ENCODE assay signal across 28 mouse cellular contexts in genomic region chr17:81404225-81404624, GRCm38 (mm10). TPM values are rescaled to one million over a fixed set of nuclear protein-coding genes. Genes with fewer than 3 reads are reported as not detected.
DNase-seq lines count a peak whose midpoint lies in the region; ATAC-seq and TF ChIP-seq lines count a peak whose summit lies in the region.
"Had no signal": no experiment of that assay in that cellular context is flagged by ENCODE, and none has a peak within 500 bp of the region (broad histone marks: within the 10 kb centered on the region; RNA-seq: fewer than 3 reads in every experiment).

No protein-coding gene starts in this region.

- H3K27me3 ChIP-seq in forebrain, embryonic 14.5 days (replicated peaks; ENCODE audit: control insufficient read depth, insufficient read depth, low read length): no peaks in the 10 kb centered on the region
- H3K27me3 ChIP-seq in forebrain, embryonic 12.5 days: no peaks in the 10 kb centered on the region
- H3K27me3 ChIP-seq in heart, embryonic 14.5 days (ENCODE audit: control insufficient read depth, insufficient read depth, low read length): no peaks in the 10 kb centered on the region
- no peaks in the 10 kb centered on the region for H3K27me3 ChIP-seq in forebrain, postnatal 0 days (ENCODE audit: insufficient read depth, low read length)
- H3K27me3 ChIP-seq: CH12.LX had no signal

- 34% methylated on average over 4 of the region's 4 CpGs for WGBS in forebrain, embryonic 14.5 days
- WGBS in forebrain, embryonic 12.5 days: 47% methylated on average over 4 of the region's 4 CpGs
- 76% methylated on average over 4 of the region's 4 CpGs for WGBS in heart, embryonic 14.5 days
- 22% methylated on average over 4 of the region's 4 CpGs for WGBS in forebrain, postnatal 0 days

- no peak overlapping the region for H3K9ac ChIP-seq in forebrain, embryonic 14.5 days (ENCODE audit: low read length)
- H3K9ac ChIP-seq in forebrain, embryonic 12.5 days: no peak overlapping the region
- no peak overlapping the region for H3K9ac ChIP-seq in heart, embryonic 14.5 days (ENCODE audit: low read length)
- no peak overlapping the region for H3K9ac ChIP-seq in forebrain, postnatal 0 days

- 0 out of 2 replicates have a peak overlapping the region, but pooled peaks have one; percentile 15 for H3K27ac ChIP-seq in forebrain, embryonic 14.5 days (ENCODE audit: low read depth, low read length)
- H3K27ac ChIP-seq in forebrain, embryonic 12.5 days: no peak overlapping the region
- H3K27ac ChIP-seq in heart, embryonic 14.5 days (replicated peaks in 1 of 2; ENCODE audit: control insufficient read depth in 1 of 2, insufficient read depth in 1 of 2, low read depth in 2 of 2, low read length in 2 of 2): peak overlapping the region; percentile 37 to 65; a peak in 1 of 4 replicates
- H3K27ac ChIP-seq in layer of hippocampus, adult 2 months: peak overlapping the region; percentile 49; the same call in 1 of the 2 replicates
- peak overlapping the region; percentile 48 for H3K27ac ChIP-seq in forebrain, postnatal 0 days (ENCODE audit: low read depth, low read length)

- no peak overlapping the region for H3K4me2 ChIP-seq in forebrain, embryonic 14.5 days (ENCODE audit: low read length)
- no peak overlapping the region for H3K4me2 ChIP-seq in forebrain, embryonic 12.5 days
- H3K4me2 ChIP-seq in heart, embryonic 14.5 days (ENCODE audit: low read length): no peak overlapping the region
- no peak overlapping the region for H3K4me2 ChIP-seq in forebrain, postnatal 0 days (ENCODE audit: low read depth)
- H3K4me2 ChIP-seq: liver, embryonic 11.5 days had no signal

- intact Hi-C loops in left cerebral cortex, postnatal 25 days (cut with DNase I): no loop called here

- H3K4me1 ChIP-seq in forebrain, embryonic 14.5 days (ENCODE audit: control insufficient read depth, insufficient read depth, low read length): peaks cover 9% of the 10 kb centered on the region
- peaks cover 7% of the 10 kb centered on the region; the same call in 1 of the 2 replicates for H3K4me1 ChIP-seq in forebrain, embryonic 12.5 days
- H3K4me1 ChIP-seq in heart, embryonic 14.5 days (ENCODE audit: control insufficient read depth in 2 of 2, insufficient read depth in 2 of 2, low read length in 2 of 2): peaks cover 2 to 43% of the 10 kb centered on the region in 2 experiments; a peak in 3 of 4 replicates
- peaks cover 7% of the 10 kb centered on the region; the same call in 1 of the 2 replicates for H3K4me1 ChIP-seq in forebrain, postnatal 0 days (ENCODE audit: insufficient read depth)

- no peak for DNase-seq in forebrain, embryonic 14.5 days (ENCODE audit: low spot score)
- no peak for DNase-seq in heart, adult 11 months
- DNase-seq in layer of hippocampus, adult 2 months (ENCODE audit: low spot score in 2 of 2): no peak
- DNase-seq in layer of hippocampus, adult 18-20 months (ENCODE audit: low spot score in 2 of 2): no peak
- peak; percentile 35 for DNase-seq in forebrain, postnatal 0 days
- DNase-seq in left cerebral cortex, postnatal 25 days (ENCODE audit: low spot score in 2 of 2): no peak
- DNase-seq: adrenal gland, postnatal 14 days; cerebellum, adult 11-12 months; cerebellum, postnatal 36 days; kidney, postnatal 36 days; lung, adult 18-20 months; lung, postnatal 14 days; thymus, postnatal 36 days had no signal

- TF ChIP-seq CTCF in layer of hippocampus, adult 2 months (conservative IDR thresholded peaks at IDR 0.05): no peak
- TF ChIP-seq CTCF in forebrain, postnatal 0 days (IDR thresholded peaks at IDR 0.05; ENCODE audit: low read depth): no peak

- ATAC-seq in forebrain, embryonic 14.5 days: no peak
- no peak for ATAC-seq in forebrain, embryonic 12.5 days (ENCODE audit: low FRiP score)
- no peak for ATAC-seq in heart, embryonic 14.5 days (ENCODE audit: insufficient number of reproducible peaks, insufficient read depth, low FRiP score, low read depth)
- ATAC-seq in forebrain, postnatal 0 days: peak; percentile 55
- ATAC-seq: intestine, embryonic 16.5 days had no signal

- 0 out of 2 replicates have a peak, but pooled peaks cover 7% of the 10 kb centered on the region for H3K36me3 ChIP-seq in forebrain, embryonic 14.5 days (ENCODE audit: control insufficient read depth, insufficient read depth, low read length)
- peaks cover 5% of the 10 kb centered on the region; the same call in 1 of the 2 replicates for H3K36me3 ChIP-seq in forebrain, embryonic 12.5 days (replicated peaks)
- peaks cover 87% of the 10 kb centered on the region for H3K36me3 ChIP-seq in heart, embryonic 14.5 days (ENCODE audit: control insufficient read depth, insufficient read depth, low read length)
- H3K36me3 ChIP-seq in forebrain, postnatal 0 days (ENCODE audit: insufficient read depth): peaks cover 11% of the 10 kb centered on the region

- H3K9me3 ChIP-seq in forebrain, embryonic 14.5 days (replicated peaks; ENCODE audit: control insufficient read depth, low read length): no peaks in the 10 kb centered on the region
- H3K9me3 ChIP-seq in forebrain, embryonic 12.5 days: no peaks in the 10 kb centered on the region
- H3K9me3 ChIP-seq in heart, embryonic 14.5 days (ENCODE audit: control insufficient read depth, low read length): no peaks in the 10 kb centered on the region
- H3K9me3 ChIP-seq in forebrain, postnatal 0 days (ENCODE audit: low read length): no peaks in the 10 kb centered on the region

- no peak overlapping the region for H3K4me3 ChIP-seq in forebrain, embryonic 14.5 days (ENCODE audit: low read depth, low read length)
- H3K4me3 ChIP-seq in forebrain, embryonic 12.5 days (replicated peaks): no peak overlapping the region
- H3K4me3 ChIP-seq in heart, embryonic 14.5 days (ENCODE audit: control insufficient read depth in 1 of 2, insufficient read depth in 1 of 2, low read depth in 1 of 2, low read length in 2 of 2): no peak overlapping the region
- no peak overlapping the region for H3K4me3 ChIP-seq in layer of hippocampus, adult 2 months
- H3K4me3 ChIP-seq in forebrain, postnatal 0 days (ENCODE audit: low read depth, low read length): no peak overlapping the region

RNA-seq across cellular contexts. Expression of gene Gm11096, which starts 37.3 kb away (rescaled TPM):
- polyA plus RNA-seq in forebrain, embryonic 14.5 days (2014; fragmentation: Nextera tagmentation; extraction: Ambion mirVana): not detected in 2 replicates
- not detected in 2 replicates for polyA plus RNA-seq in forebrain, embryonic 12.5 days (2016; fragmentation: Nextera tagmentation; extraction: Ambion mirVana)
- not detected in 2 replicates for polyA plus RNA-seq in heart, embryonic 14.5 days (2014; fragmentation: Nextera tagmentation; extraction: Ambion mirVana)
- total RNA-seq in layer of hippocampus, adult 2 months (2021): not detected
- total RNA-seq in layer of hippocampus, adult 18-20 months (2021): not detected
- total RNA-seq in forebrain, postnatal 0 days (2014; rRNA removed): not detected in 2 replicates
- not detected in 2 replicates for polyA plus RNA-seq in forebrain, postnatal 0 days (2015; fragmentation: Nextera tagmentation; extraction: Ambion mirVana)
- total RNA-seq in left cerebral cortex, postnatal 25 days (2021): not detected
- total RNA-seq: adrenal gland, postnatal 14 days; CH12.LX; gastrocnemius, postnatal 4 days; hematopoietic stem cell, adult 5-6 weeks; layer of hippocampus, postnatal 10 days; left cerebral cortex, adult 8-10 months; megakaryocyte, adult 5-6 weeks; MEL; midbrain, postnatal 0 days had no signal
- polyA plus RNA-seq: intestine, embryonic 16.5 days; kidney, embryonic 14.5 days; limb, embryonic 11.5 days; liver, embryonic 11.5 days; midbrain, postnatal 0 days; small intestine, adult 2 months had no signal
